Mouse (Mus musculus): ENCODE measurements around the gene Rps18. TPM values are rescaled to one million over a fixed set of nuclear protein-coding genes. Genes with fewer than 3 reads are reported as not detected.
A peak's percentile ranks its signal among the peaks of the same experiment; 100 is the strongest.

Rps18 gene
- polyA plus RNA-seq, 1 experiment = 517 TPM

DNA sequence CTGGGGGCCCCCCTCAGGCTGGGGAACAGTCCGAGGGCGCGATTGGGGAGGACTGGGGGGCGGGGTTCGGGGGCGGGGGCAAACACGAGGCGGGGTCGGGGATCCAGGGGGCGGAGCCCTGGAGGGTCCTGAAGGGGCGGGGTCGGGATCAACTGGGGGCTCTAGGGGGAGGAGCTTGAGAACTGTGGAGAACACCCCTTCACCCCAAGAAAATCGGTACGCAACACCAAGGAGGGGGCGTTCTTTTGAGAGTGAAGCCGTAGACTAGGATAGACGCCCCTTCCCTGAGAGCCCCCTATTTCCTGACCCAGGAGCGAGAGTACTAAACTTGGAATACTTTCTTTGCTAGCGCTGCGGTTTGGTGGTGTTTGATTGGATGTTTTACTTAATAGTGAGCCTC, 39.5 kb downstream of the Rps18 start:
- peaks cover 4% of the 10 kb centered on the region for H3K79me3 ChIP-seq (ENCODE audit: low read depth)
- peak overlapping the region; percentile 46 for H3K4me3 ChIP-seq (ENCODE audit: insufficient read depth, poor library complexity, severe bottlenecking)
- no peak overlapping the region for H3ac ChIP-seq (ENCODE audit: control insufficient read depth, insufficient read length, low read depth)
- peaks cover 49% of the 10 kb centered on the region for H3K79me2 ChIP-seq (ENCODE audit: control insufficient read depth, insufficient read depth)
- H3K27me3 ChIP-seq (ENCODE audit: control insufficient read depth, insufficient read depth, insufficient read length) = no peaks in the 10 kb centered on the region
- peaks cover 43% of the 10 kb centered on the region for H3K36me3 ChIP-seq (ENCODE audit: control insufficient read depth, insufficient read depth)
- no peak for TF ChIP-seq MAX (IDR thresholded peaks at IDR 0.05)
- TF ChIP-seq MYOG (IDR thresholded peaks at IDR 0.05; ENCODE audit: control insufficient read depth, extremely low read depth, insufficient read length) = no peak
- no peak for TF ChIP-seq FOSL1 (IDR thresholded peaks at IDR 0.05; ENCODE audit: insufficient read depth, low read length, poor library complexity, severe bottlenecking)

DNA sequence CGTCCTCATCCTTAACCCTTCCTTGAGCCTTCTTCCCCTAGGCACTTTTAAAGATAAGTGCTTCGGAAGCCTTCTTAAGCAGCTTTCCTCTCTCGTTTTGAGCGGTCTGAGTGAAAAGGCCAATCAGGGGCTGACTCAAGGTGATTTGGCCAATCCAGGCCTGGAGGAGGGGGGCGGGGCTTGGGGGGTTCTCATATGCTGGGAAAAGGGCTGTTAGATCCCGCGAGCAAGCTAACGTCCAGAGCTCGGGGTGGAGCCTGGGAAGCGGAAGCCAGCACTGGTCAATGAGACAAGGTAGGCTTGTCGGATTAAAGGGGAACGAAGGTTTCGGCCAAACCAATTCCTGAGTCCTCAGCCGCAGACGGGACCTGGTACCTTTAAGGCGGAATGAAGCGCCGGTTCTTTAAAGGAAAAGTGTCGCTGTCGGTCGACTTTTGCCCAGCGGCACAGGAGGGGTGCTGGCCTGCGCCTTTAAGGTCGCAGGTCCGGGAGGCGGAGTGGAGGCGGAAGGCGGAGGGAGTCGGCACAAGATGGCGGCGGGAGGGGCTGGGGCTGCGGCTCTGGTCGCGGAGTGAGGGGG, 40.0 kb downstream of the Rps18 start, which contains the start of the genes Tapbp and Zbtb22:
TSS of gene Tapbp (plus strand) at position 229 of the 580 bp plus-strand sequence.
TSS of gene Zbtb22 (plus strand) at position 234 of the 580 bp plus-strand sequence.
- Histone ChIP-seq H3K79me3 (ENCODE audit: low read depth) (peaks cover 4% of the 10 kb centered on the region), H3ac (ENCODE audit: control insufficient read depth, insufficient read length, low read depth) (peak within 1 kb of the TSS; percentile 50), H3K4me3 (ENCODE audit: insufficient read depth, poor library complexity, severe bottlenecking) (peak within 1 kb of the TSS; percentile 46), H3K27me3 (ENCODE audit: control insufficient read depth, insufficient read depth, insufficient read length) (no peaks in the 10 kb centered on the region), H3K79me2 (ENCODE audit: control insufficient read depth, insufficient read depth) (peaks cover 49% of the 10 kb centered on the region), H3K36me3 (ENCODE audit: control insufficient read depth, insufficient read depth) (peaks cover 47% of the 10 kb centered on the region)
- TF ChIP-seq CEBPB (IDR thresholded peaks at IDR 0.05; ENCODE audit: low read depth) = no peak

GRCm38 (mm10) chr17:33914969-33915391, 40.8 kb downstream of the Rps18 start:
- Histone ChIP-seq H3K79me3 (ENCODE audit: low read depth) (peaks cover 4% of the 10 kb centered on the region), H3K27me3 (ENCODE audit: control insufficient read depth, insufficient read depth, insufficient read length) (no peaks in the 10 kb centered on the region), H3ac (ENCODE audit: control insufficient read depth, insufficient read length, low read depth) (peak overlapping the region; percentile 20), H3K4me3 (ENCODE audit: insufficient read depth, poor library complexity, severe bottlenecking) (no peak overlapping the region), H3K36me3 (ENCODE audit: control insufficient read depth, insufficient read depth) (peaks cover 47% of the 10 kb centered on the region), H3K79me2 (ENCODE audit: control insufficient read depth, insufficient read depth) (peaks cover 55% of the 10 kb centered on the region)
- no peak for TF ChIP-seq FOSL1 (IDR thresholded peaks at IDR 0.05; ENCODE audit: insufficient read depth, low read length, poor library complexity, severe bottlenecking)
- no peak for TF ChIP-seq CEBPB (IDR thresholded peaks at IDR 0.05; ENCODE audit: low read depth)
- no peak for TF ChIP-seq USF1 (IDR thresholded peaks at IDR 0.05; ENCODE audit: low read depth)
- TF ChIP-seq MAX (IDR thresholded peaks at IDR 0.05) = no peak
- TF ChIP-seq CTCF (IDR thresholded peaks at IDR 0.05; ENCODE audit: control insufficient read depth, insufficient read depth, insufficient read length) = no peak
- no peak for TF ChIP-seq MYOD1 (IDR thresholded peaks at IDR 0.05; ENCODE audit: control insufficient read depth, insufficient read length, low read depth)
- TF ChIP-seq MYOG (IDR thresholded peaks at IDR 0.05; ENCODE audit: control insufficient read depth, extremely low read depth, insufficient read length) = no peak

DNA sequence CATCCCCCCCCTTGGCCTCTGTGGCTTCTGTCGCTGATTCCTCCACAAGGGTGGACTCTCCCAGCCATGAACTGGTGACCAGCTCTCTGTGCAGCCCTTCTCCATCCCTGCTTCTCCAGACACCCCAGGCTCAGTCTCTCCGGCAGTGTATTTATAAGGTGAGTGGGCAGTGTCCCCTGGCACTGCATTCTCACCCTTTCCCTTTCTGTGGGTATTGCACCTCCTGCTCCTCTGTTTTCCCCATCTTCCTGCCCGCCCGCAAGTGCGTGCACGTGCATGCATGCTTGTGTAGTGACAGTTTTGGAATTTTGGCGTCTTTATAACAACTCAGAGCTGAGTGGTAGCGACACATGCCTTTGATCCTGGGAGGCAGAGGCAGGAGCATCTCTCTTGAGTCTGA, 41.9 kb downstream of the Rps18 start:
- peaks cover 4% of the 10 kb centered on the region for H3K79me3 ChIP-seq (ENCODE audit: low read depth)
- H3K79me2 ChIP-seq (ENCODE audit: control insufficient read depth, insufficient read depth) = peaks cover 62% of the 10 kb centered on the region
- TF ChIP-seq MYOG (IDR thresholded peaks at IDR 0.05; ENCODE audit: control insufficient read depth, extremely low read depth, insufficient read length) = no peak
- no peak for TF ChIP-seq CTCF (IDR thresholded peaks at IDR 0.05; ENCODE audit: control insufficient read depth, insufficient read depth, insufficient read length)
- no peak for TF ChIP-seq FOSL1 (IDR thresholded peaks at IDR 0.05; ENCODE audit: insufficient read depth, low read length, poor library complexity, severe bottlenecking)
- no peak for TF ChIP-seq MYOD1 (IDR thresholded peaks at IDR 0.05; ENCODE audit: control insufficient read depth, insufficient read length, low read depth)
- no peak for TF ChIP-seq USF1 (IDR thresholded peaks at IDR 0.05; ENCODE audit: low read depth)
- TF ChIP-seq CEBPB (IDR thresholded peaks at IDR 0.05; ENCODE audit: low read depth) = no peak
- TF ChIP-seq MAX (IDR thresholded peaks at IDR 0.05) = no peak
- no peaks in the 10 kb centered on the region for H3K27me3 ChIP-seq (ENCODE audit: control insufficient read depth, insufficient read depth, insufficient read length)
- H3K4me3 ChIP-seq (ENCODE audit: insufficient read depth, poor library complexity, severe bottlenecking) = no peak overlapping the region
- no peak overlapping the region for H3ac ChIP-seq (ENCODE audit: control insufficient read depth, insufficient read length, low read depth)
- H3K36me3 ChIP-seq (ENCODE audit: control insufficient read depth, insufficient read depth) = peaks cover 47% of the 10 kb centered on the region

- H3K4me3 ChIP-seq (ENCODE audit: insufficient read depth, poor library complexity, severe bottlenecking) = no peak overlapping the region
- H3K36me3 ChIP-seq (ENCODE audit: control insufficient read depth, insufficient read depth) = peaks cover 46% of the 10 kb centered on the region
- TF ChIP-seq CTCF (IDR thresholded peaks at IDR 0.05; ENCODE audit: control insufficient read depth, insufficient read depth, insufficient read length) (no peak), MYOG (IDR thresholded peaks at IDR 0.05; ENCODE audit: control insufficient read depth, extremely low read depth, insufficient read length) (no peak), FOSL1 (IDR thresholded peaks at IDR 0.05; ENCODE audit: insufficient read depth, low read length, poor library complexity, severe bottlenecking) (no peak)
- no peak overlapping the region for H3ac ChIP-seq (ENCODE audit: control insufficient read depth, insufficient read length, low read depth)
- H3K27me3 ChIP-seq (ENCODE audit: control insufficient read depth, insufficient read depth, insufficient read length) = no peaks in the 10 kb centered on the region
- peaks cover 62% of the 10 kb centered on the region for H3K79me2 ChIP-seq (ENCODE audit: control insufficient read depth, insufficient read depth)
- H3K79me3 ChIP-seq (ENCODE audit: low read depth) = peaks cover 4% of the 10 kb centered on the region
Observed at GRCm38 (mm10) chr17:33913264-33913663, 42.5 kb downstream of the Rps18 start.

- TF ChIP-seq MYOG (IDR thresholded peaks at IDR 0.05; ENCODE audit: control insufficient read depth, extremely low read depth, insufficient read length) (no peak), CEBPB (IDR thresholded peaks at IDR 0.05; ENCODE audit: low read depth) (no peak), FOSL1 (IDR thresholded peaks at IDR 0.05; ENCODE audit: insufficient read depth, low read length, poor library complexity, severe bottlenecking) (no peak), MAX (IDR thresholded peaks at IDR 0.05) (no peak)
- no peak overlapping the region for H3K4me3 ChIP-seq (ENCODE audit: insufficient read depth, poor library complexity, severe bottlenecking)
- no peak overlapping the region for H3ac ChIP-seq (ENCODE audit: control insufficient read depth, insufficient read length, low read depth)
- no peaks in the 10 kb centered on the region for H3K27me3 ChIP-seq (ENCODE audit: control insufficient read depth, insufficient read depth, insufficient read length)
- H3K79me2 ChIP-seq (ENCODE audit: control insufficient read depth, insufficient read depth) = peaks cover 51% of the 10 kb centered on the region
- H3K36me3 ChIP-seq (ENCODE audit: control insufficient read depth, insufficient read depth) = peaks cover 38% of the 10 kb centered on the region
- H3K79me3 ChIP-seq (ENCODE audit: low read depth) = peaks cover 4% of the 10 kb centered on the region
Observed at GRCm38 (mm10) chr17:33911813-33912414, 43.9 kb downstream of the Rps18 start.

Data from C2C12 (cell line).